Mouse (Mus musculus) urinary bladder, adult 2 months (tissue): ENCODE data around the gene Ncbp3. TPM values are rescaled to one million over a fixed set of nuclear protein-coding genes. Genes with fewer than 3 reads are reported as not detected.

ENCODE experiments used
- DNase-seq: peaks from one replicate; pipeline ENCODE4 v3.0.0; 2022; ENCODE audit warnings: low spot score
- polyA plus RNA-seq: library from polyadenylated mRNA; depleted of rRNA; stranded (reverse); fragments of >200 nt; gene quantifications from 2 replicates; pipeline ENCODE4 v1.2.3, GENCODE M21; 2012

Ncbp3 gene
- polyA plus RNA-seq, 1 experiment = 3.7 TPM

- no peak for DNase-seq
Observed at GRCm38 (mm10) chr11:73030821-73031498, 16.6 kb upstream of the Ncbp3 start.

- no peak for DNase-seq
Observed at GRCm38 (mm10) chr11:73031536-73031935, 16.0 kb upstream of the Ncbp3 start.

GRCm38 (mm10) chr11:73036077-73036476 is 11.5 kb upstream of the Ncbp3 start:
- no peak for DNase-seq

GRCm38 (mm10) chr11:73036889-73037288 is 10.7 kb upstream of the Ncbp3 start:
- DNase-seq = no peak

- DNase-seq = no peak
Observed at GRCm38 (mm10) chr11:73037691-73038090, 9.9 kb upstream of the Ncbp3 start.

GRCm38 (mm10) chr11:73039102-73039799 is 8.3 kb upstream of the Ncbp3 start:
- no peak for DNase-seq

- DNase-seq = no peak
Observed at GRCm38 (mm10) chr11:73044229-73044755, 3.3 kb upstream of the Ncbp3 start.

GRCm38 (mm10) chr11:73044789-73045188 is 2.8 kb upstream of the Ncbp3 start:
- DNase-seq = no peak

- DNase-seq = no peak
Observed at GRCm38 (mm10) chr11:73048030-73048876, 670 bp downstream of the Ncbp3 start.

- no peak for DNase-seq
Observed at GRCm38 (mm10) chr11:73049335-73049734, 1.8 kb downstream of the Ncbp3 start.

GRCm38 (mm10) chr11:73052795-73053194 is 5.2 kb downstream of the Ncbp3 start:
- DNase-seq = no peak

GRCm38 (mm10) chr11:73057701-73058100 is 10.1 kb downstream of the Ncbp3 start:
- DNase-seq = no peak

GRCm38 (mm10) chr11:73059630-73060029 is 12.0 kb downstream of the Ncbp3 start:
- DNase-seq = no peak

- DNase-seq = no peak
Observed at GRCm38 (mm10) chr11:73061413-73061812, 13.8 kb downstream of the Ncbp3 start.

- no peak for DNase-seq
Observed at GRCm38 (mm10) chr11:73071839-73072238, 24.3 kb downstream of the Ncbp3 start.

GRCm38 (mm10) chr11:73076295-73076694 is 28.7 kb downstream of the Ncbp3 start:
- DNase-seq = no peak

GRCm38 (mm10) chr11:73076733-73077132 is 29.1 kb downstream of the Ncbp3 start:
- no peak for DNase-seq

- DNase-seq = no peak
Observed at GRCm38 (mm10) chr11:73077211-73077720, 29.7 kb downstream of the Ncbp3 start.

- DNase-seq = no peak
Observed at GRCm38 (mm10) chr11:73078615-73079014, 31.0 kb downstream of the Ncbp3 start.

- no peak for DNase-seq
Observed at GRCm38 (mm10) chr11:73080306-73080705, 32.7 kb downstream of the Ncbp3 start.

- DNase-seq = no peak
Observed at GRCm38 (mm10) chr11:73084303-73084702, 36.7 kb downstream of the Ncbp3 start.

GRCm38 (mm10) chr11:73084804-73085231 is 37.2 kb downstream of the Ncbp3 start:
- DNase-seq = no peak
